Mouse (Mus musculus): ENCODE results near the gene Lman2. TPM values are rescaled to one million over a fixed set of nuclear protein-coding genes. Genes with fewer than 3 reads are reported as not detected.

Gene Lman2
- polyA plus RNA-seq, 1 experiment from 2014 or later: 105 TPM

Other genes with a start within 250 kb of the Lman2 start
- gene Gm17617, start 229.2 kb downstream of the Lman2 start, polyA plus RNA-seq (2016; fragmentation: Nextera tagmentation; extraction: Ambion mirVana): not detected in 2 replicates
- 0.45 and 0.51 TPM in 2 replicates for gene Fgfr4, start 210.1 kb downstream of the Lman2 start, polyA plus RNA-seq (2016; fragmentation: Nextera tagmentation; extraction: Ambion mirVana)
- 52.7 and 53.9 TPM in 2 replicates for gene Nsd1, start 153.0 kb downstream of the Lman2 start, polyA plus RNA-seq (2016; fragmentation: Nextera tagmentation; extraction: Ambion mirVana)
- 328 and 343 TPM in 2 replicates for gene Prelid1, start 42.3 kb downstream of the Lman2 start, polyA plus RNA-seq (2016; fragmentation: Nextera tagmentation; extraction: Ambion mirVana)
- gene Rab24, start 40.8 kb downstream of the Lman2 start, polyA plus RNA-seq (2016; fragmentation: Nextera tagmentation; extraction: Ambion mirVana): 62.0 and 62.3 TPM in 2 replicates
- 14.7 and 15.2 TPM in 2 replicates for gene Mxd3, start 33.0 kb downstream of the Lman2 start, polyA plus RNA-seq (2016; fragmentation: Nextera tagmentation; extraction: Ambion mirVana)
- 0.42 and 0.52 TPM in 2 replicates for gene Rgs14, start 6.9 kb upstream of the Lman2 start, polyA plus RNA-seq (2016; fragmentation: Nextera tagmentation; extraction: Ambion mirVana)
- not detected in 2 replicates for gene Slc34a1, start 35.4 kb upstream of the Lman2 start, polyA plus RNA-seq (2016; fragmentation: Nextera tagmentation; extraction: Ambion mirVana)
- not detected in 2 replicates for gene Pfn3, start 52.4 kb upstream of the Lman2 start, polyA plus RNA-seq (2016; fragmentation: Nextera tagmentation; extraction: Ambion mirVana)
- 0.96 TPM in 1 of 2 replicates, not detected in the other for gene F12, start 64.0 kb upstream of the Lman2 start, polyA plus RNA-seq (2016; fragmentation: Nextera tagmentation; extraction: Ambion mirVana)
- 27.6 and 29.1 TPM in 2 replicates for gene Grk6, start 82.3 kb upstream of the Lman2 start, polyA plus RNA-seq (2016; fragmentation: Nextera tagmentation; extraction: Ambion mirVana)
- gene Prr7, start 101.5 kb upstream of the Lman2 start, polyA plus RNA-seq (2016; fragmentation: Nextera tagmentation; extraction: Ambion mirVana): 0.41 TPM in 1 of 2 replicates, not detected in the other
- gene Dbn1, start 125.3 kb upstream of the Lman2 start, polyA plus RNA-seq (2016; fragmentation: Nextera tagmentation; extraction: Ambion mirVana): 101 TPM in 2 replicates
- gene Pdlim7, start 150.9 kb upstream of the Lman2 start, polyA plus RNA-seq (2016; fragmentation: Nextera tagmentation; extraction: Ambion mirVana): 427 and 428 TPM in 2 replicates
- 1.4 and 1.7 TPM in 2 replicates for gene Dok3, start 166.5 kb upstream of the Lman2 start, polyA plus RNA-seq (2016; fragmentation: Nextera tagmentation; extraction: Ambion mirVana)
- 30.8 and 34.8 TPM in 2 replicates for gene Ddx41, start 173.9 kb upstream of the Lman2 start, polyA plus RNA-seq (2016; fragmentation: Nextera tagmentation; extraction: Ambion mirVana)
- 24.3 and 24.4 TPM in 2 replicates for gene Fam193b, start 208.3 kb upstream of the Lman2 start, polyA plus RNA-seq (2016; fragmentation: Nextera tagmentation; extraction: Ambion mirVana)
- gene Tmed9, start 210.9 kb upstream of the Lman2 start, polyA plus RNA-seq (2016; fragmentation: Nextera tagmentation; extraction: Ambion mirVana): 133 and 141 TPM in 2 replicates
- gene B4galt7, start 237.1 kb upstream of the Lman2 start, polyA plus RNA-seq (2016; fragmentation: Nextera tagmentation; extraction: Ambion mirVana): 21.8 and 23.2 TPM in 2 replicates

Data from heart, embryonic 12.5 days (tissue).